In the genomic region with DNA sequence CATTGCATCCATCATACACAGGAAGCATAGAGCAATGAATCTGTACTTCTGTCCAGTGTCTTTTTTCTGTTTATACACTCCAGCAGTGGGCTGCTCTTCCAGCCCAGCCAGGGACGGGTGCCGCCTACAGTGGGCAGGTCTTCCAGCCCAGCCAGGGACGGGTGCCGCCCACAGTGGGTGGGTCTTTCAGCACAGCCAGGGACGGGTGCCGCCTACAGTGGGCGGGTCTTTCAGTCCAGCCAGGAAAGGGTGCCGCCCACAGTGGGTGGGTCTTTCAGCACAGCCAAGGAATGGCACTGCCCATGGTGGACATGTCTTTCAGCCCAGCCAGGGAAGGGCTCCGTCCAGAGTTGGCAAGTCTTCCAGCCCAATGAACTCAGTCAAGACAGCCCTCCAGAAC, we compare ENCODE assay signal across 15 mouse cellular contexts. TPM values are rescaled to one million over a fixed set of nuclear protein-coding genes. Genes with fewer than 3 reads are reported as not detected.
DNase-seq lines count a peak whose midpoint lies in the region; ATAC-seq lines count a peak whose summit lies in the region.
"Had no signal": no experiment of that assay in that cellular context is flagged by ENCODE, and none has a peak within 500 bp of the region (broad histone marks: within the 10 kb centered on the region; RNA-seq: fewer than 3 reads in every experiment).

No protein-coding gene starts in this region.

- no peaks in the 10 kb centered on the region for H3K36me3 ChIP-seq in limb, embryonic 12.5 days
- H3K36me3 ChIP-seq in limb, embryonic 10.5 days: no peaks in the 10 kb centered on the region
- no peaks in the 10 kb centered on the region for H3K36me3 ChIP-seq in intestine, embryonic 15.5 days
- H3K36me3 ChIP-seq in midbrain, embryonic 16.5 days (ENCODE audit: control insufficient read depth, insufficient read depth, low read length): no peaks in the 10 kb centered on the region

- no peak overlapping the region for H3K9ac ChIP-seq in limb, embryonic 12.5 days (replicated peaks)
- no peak overlapping the region for H3K9ac ChIP-seq in intestine, embryonic 15.5 days
- H3K9ac ChIP-seq in midbrain, embryonic 16.5 days (ENCODE audit: low read depth, low read length): no peak overlapping the region

- peak; percentile 54; the same call in 1 of the 2 replicates for ATAC-seq in limb, embryonic 12.5 days (ENCODE audit: insufficient number of reproducible peaks, insufficient read depth, low FRiP score, low TSS enrichment, low read depth)
- peak; percentile 55; the same call in 1 of the 2 replicates for ATAC-seq in intestine, embryonic 15.5 days
- 0 out of 2 replicates have a peak, but pooled peaks have one; percentile 32 for ATAC-seq in midbrain, embryonic 16.5 days

- H3K27me3 ChIP-seq in limb, embryonic 12.5 days: no peaks in the 10 kb centered on the region
- no peaks in the 10 kb centered on the region for H3K27me3 ChIP-seq in limb, embryonic 10.5 days (ENCODE audit: low read depth, poor library complexity, severe bottlenecking)
- no peaks in the 10 kb centered on the region for H3K27me3 ChIP-seq in intestine, embryonic 15.5 days (replicated peaks)
- H3K27me3 ChIP-seq in midbrain, embryonic 16.5 days (ENCODE audit: control insufficient read depth, insufficient read depth, low read depth, low read length): no peaks in the 10 kb centered on the region

- DNase-seq in limb, embryonic 10.5 days (ENCODE audit: low spot score): no peak
- DNase-seq in ZHBTc4 (ENCODE audit: low read depth, low spot score): peak; percentile 99
- no peak for DNase-seq in retina, embryonic 14.5 days (ENCODE audit: low spot score)
- DNase-seq in thymus, postnatal 25 days: no peak
- DNase-seq: adrenal gland, adult 8-10 months; cerebellum, adult 11-12 months; gastrocnemius, postnatal 10 days; heart, postnatal 14 days; kidney, postnatal 25 days; lung, postnatal 10 days; right cerebral cortex, postnatal 25 days had no signal

- WGBS in limb, embryonic 12.5 days: 91% methylated on average over 9 of the region's 9 CpGs
- WGBS in limb, embryonic 10.5 days: 98% methylated on average over 9 of the region's 9 CpGs
- WGBS in intestine, embryonic 15.5 days: 93% methylated on average over 9 of the region's 9 CpGs
- 96% methylated on average over 9 of the region's 9 CpGs for WGBS in midbrain, embryonic 16.5 days

- no peaks in the 10 kb centered on the region for H3K9me3 ChIP-seq in limb, embryonic 12.5 days
- 0 out of 2 replicates have a peak, but pooled peaks cover 2% of the 10 kb centered on the region for H3K9me3 ChIP-seq in limb, embryonic 10.5 days (replicated peaks)
- H3K9me3 ChIP-seq in intestine, embryonic 15.5 days: no peaks in the 10 kb centered on the region
- H3K9me3 ChIP-seq in midbrain, embryonic 16.5 days (replicated peaks; ENCODE audit: control insufficient read depth, low read length, poor library complexity, severe bottlenecking): no peaks in the 10 kb centered on the region

- no peak overlapping the region for H3K4me2 ChIP-seq in limb, embryonic 12.5 days
- H3K4me2 ChIP-seq in intestine, embryonic 15.5 days (replicated peaks): no peak overlapping the region
- H3K4me2 ChIP-seq in midbrain, embryonic 16.5 days (ENCODE audit: low read length): no peak overlapping the region

- no peak overlapping the region for H3K4me3 ChIP-seq in limb, embryonic 12.5 days (replicated peaks)
- H3K4me3 ChIP-seq in limb, embryonic 10.5 days: no peak overlapping the region
- H3K4me3 ChIP-seq in intestine, embryonic 15.5 days (replicated peaks): no peak overlapping the region
- no peak overlapping the region for H3K4me3 ChIP-seq in midbrain, embryonic 16.5 days (ENCODE audit: low read depth, low read length)

- H3K27ac ChIP-seq in limb, embryonic 12.5 days: no peak overlapping the region
- H3K27ac ChIP-seq in limb, embryonic 10.5 days: no peak overlapping the region
- H3K27ac ChIP-seq in intestine, embryonic 15.5 days: no peak overlapping the region
- no peak overlapping the region for H3K27ac ChIP-seq in midbrain, embryonic 16.5 days (ENCODE audit: low read length)

- H3K4me1 ChIP-seq in limb, embryonic 12.5 days (replicated peaks): no peaks in the 10 kb centered on the region
- H3K4me1 ChIP-seq in limb, embryonic 10.5 days: peaks cover 4% of the 10 kb centered on the region; the same call in 1 of the 2 replicates
- H3K4me1 ChIP-seq in intestine, embryonic 15.5 days (replicated peaks): no peaks in the 10 kb centered on the region
- H3K4me1 ChIP-seq in midbrain, embryonic 16.5 days (ENCODE audit: control insufficient read depth, insufficient read depth, low read length): no peaks in the 10 kb centered on the region

RNA-seq across cellular contexts. Expression of a gene that starts 5.3 kb away (rescaled TPM):
- polyA plus RNA-seq in limb, embryonic 12.5 days (2016; fragmentation: Nextera tagmentation; extraction: Ambion mirVana): not detected in 2 replicates
- polyA plus RNA-seq in limb, embryonic 10.5 days (2016; fragmentation: Nextera tagmentation; extraction: Ambion mirVana): not detected in 2 replicates
- polyA plus RNA-seq in intestine, embryonic 15.5 days (2015; fragmentation: Nextera tagmentation; extraction: Ambion mirVana): not detected in 2 replicates
- not detected in 2 replicates for polyA plus RNA-seq in midbrain, embryonic 16.5 days (2015; fragmentation: Nextera tagmentation; extraction: Ambion mirVana)
- polyA plus RNA-seq: embryonic facial prominence, embryonic 14.5 days had no signal

RNA-seq across cellular contexts. Expression of a gene that starts 33.1 kb away (rescaled TPM):
- 61.0 and 68.0 TPM in 2 replicates for polyA plus RNA-seq in limb, embryonic 12.5 days (2016; fragmentation: Nextera tagmentation; extraction: Ambion mirVana)
- polyA plus RNA-seq in limb, embryonic 10.5 days (2016; fragmentation: Nextera tagmentation; extraction: Ambion mirVana): 31.9 and 37.0 TPM in 2 replicates
- 35.9 and 41.5 TPM in 2 replicates for polyA plus RNA-seq in intestine, embryonic 15.5 days (2015; fragmentation: Nextera tagmentation; extraction: Ambion mirVana)
- polyA plus RNA-seq in midbrain, embryonic 16.5 days (2015; fragmentation: Nextera tagmentation; extraction: Ambion mirVana): 19.6 and 22.1 TPM in 2 replicates

RNA-seq across cellular contexts. Expression of a gene that starts 59.3 kb away (rescaled TPM):
- polyA plus RNA-seq in limb, embryonic 12.5 days (2016; fragmentation: Nextera tagmentation; extraction: Ambion mirVana): 6.8 and 8.3 TPM in 2 replicates
- polyA plus RNA-seq in limb, embryonic 10.5 days (2016; fragmentation: Nextera tagmentation; extraction: Ambion mirVana): 1.8 and 4.6 TPM in 2 replicates
- 2.8 and 3.8 TPM in 2 replicates for polyA plus RNA-seq in intestine, embryonic 15.5 days (2015; fragmentation: Nextera tagmentation; extraction: Ambion mirVana)
- 2.9 and 4.2 TPM in 2 replicates for polyA plus RNA-seq in midbrain, embryonic 16.5 days (2015; fragmentation: Nextera tagmentation; extraction: Ambion mirVana)
